27 mouse cellular contexts compared by ENCODE assay signal in genomic region chr2:145980881-145981280, GRCm38 (mm10). TPM values are rescaled to one million over a fixed set of nuclear protein-coding genes. Genes with fewer than 3 reads are reported as not detected.
DNase-seq lines count a peak whose midpoint lies in the region; ATAC-seq and TF ChIP-seq lines count a peak whose summit lies in the region.
"Had no signal": no experiment of that assay in that cellular context is flagged by ENCODE, and none has a peak within 500 bp of the region (broad histone marks: within the 10 kb centered on the region; RNA-seq: fewer than 3 reads in every experiment).

No protein-coding gene starts in this region.

- TF ChIP-seq CTCF in midbrain, postnatal 0 days (IDR thresholded peaks at IDR 0.05), result no peak

- H3K9me3 ChIP-seq in forebrain, embryonic 13.5 days (replicated peaks), result no peaks in the 10 kb centered on the region
- H3K9me3 ChIP-seq in forebrain, embryonic 15.5 days, result no peaks in the 10 kb centered on the region
- no peaks in the 10 kb centered on the region for H3K9me3 ChIP-seq in midbrain, embryonic 10.5 days (replicated peaks)
- H3K9me3 ChIP-seq in midbrain, postnatal 0 days (ENCODE audit: low read length), result no peaks in the 10 kb centered on the region
- no peaks in the 10 kb centered on the region for H3K9me3 ChIP-seq in midbrain, embryonic 12.5 days
- H3K9me3 ChIP-seq: heart, embryonic 10.5 days; kidney, embryonic 15.5 days; neural tube, embryonic 15.5 days had no signal

- H3K27me3 ChIP-seq in forebrain, embryonic 13.5 days, result 0 out of 2 replicates have a peak, but pooled peaks cover 2% of the 10 kb centered on the region
- H3K27me3 ChIP-seq in forebrain, embryonic 15.5 days, result no peaks in the 10 kb centered on the region
- H3K27me3 ChIP-seq in midbrain, embryonic 10.5 days (ENCODE audit: low read depth, poor library complexity, severe bottlenecking), result no peaks in the 10 kb centered on the region
- no peaks in the 10 kb centered on the region for H3K27me3 ChIP-seq in midbrain, postnatal 0 days (ENCODE audit: insufficient read depth, low read length)
- peaks cover 19% of the 10 kb centered on the region for H3K27me3 ChIP-seq in midbrain, embryonic 12.5 days
- H3K27me3 ChIP-seq: kidney, embryonic 15.5 days; neural tube, embryonic 15.5 days had no signal

- ATAC-seq in forebrain, embryonic 13.5 days, result no peak
- ATAC-seq in forebrain, embryonic 15.5 days (replicated peaks), result no peak
- ATAC-seq in midbrain, postnatal 0 days (ENCODE audit: low FRiP score), result no peak
- no peak for ATAC-seq in midbrain, embryonic 12.5 days (ENCODE audit: low FRiP score, low read depth)
- ATAC-seq: Patski had no signal

- no peaks in the 10 kb centered on the region for H3K36me3 ChIP-seq in forebrain, embryonic 13.5 days (ENCODE audit: poor library complexity, severe bottlenecking)
- no peaks in the 10 kb centered on the region for H3K36me3 ChIP-seq in forebrain, embryonic 15.5 days
- no peaks in the 10 kb centered on the region for H3K36me3 ChIP-seq in midbrain, embryonic 10.5 days
- H3K36me3 ChIP-seq in midbrain, postnatal 0 days (ENCODE audit: insufficient read depth, low read length), result no peaks in the 10 kb centered on the region
- H3K36me3 ChIP-seq in midbrain, embryonic 12.5 days, result no peaks in the 10 kb centered on the region
- H3K36me3 ChIP-seq: heart, embryonic 10.5 days; kidney, embryonic 15.5 days; neural tube, embryonic 15.5 days had no signal

- H3K27ac ChIP-seq in forebrain, embryonic 13.5 days, result peak overlapping the region; percentile 77; the same call in 1 of the 2 replicates
- no peak overlapping the region for H3K27ac ChIP-seq in forebrain, embryonic 15.5 days (replicated peaks)
- H3K27ac ChIP-seq in midbrain, embryonic 10.5 days (replicated peaks), result peak overlapping the region; percentile 42
- no peak overlapping the region for H3K27ac ChIP-seq in midbrain, postnatal 0 days (ENCODE audit: low read depth, low read length)
- H3K27ac ChIP-seq in midbrain, embryonic 12.5 days (replicated peaks), result peak overlapping the region; percentile 42
- H3K27ac ChIP-seq: heart, embryonic 10.5 days; kidney, embryonic 15.5 days; liver, embryonic 14.5 days; stomach, postnatal 0 days had no signal

- no peak overlapping the region for H3K4me3 ChIP-seq in forebrain, embryonic 13.5 days
- no peak overlapping the region for H3K4me3 ChIP-seq in forebrain, embryonic 15.5 days
- no peak overlapping the region for H3K4me3 ChIP-seq in midbrain, embryonic 10.5 days
- no peak overlapping the region for H3K4me3 ChIP-seq in midbrain, postnatal 0 days (ENCODE audit: low read depth, low read length)
- no peak overlapping the region for H3K4me3 ChIP-seq in midbrain, embryonic 12.5 days
- H3K4me3 ChIP-seq: heart, embryonic 10.5 days; kidney, embryonic 15.5 days; myocyte; neural tube, embryonic 15.5 days had no signal

- 73% methylated on average over 9 of the region's 9 CpGs for WGBS in forebrain, embryonic 13.5 days
- 79% methylated on average over 9 of the region's 9 CpGs for WGBS in forebrain, embryonic 15.5 days
- WGBS in midbrain, embryonic 10.5 days, result 74% methylated on average over 9 of the region's 9 CpGs
- 72% methylated on average over 9 of the region's 9 CpGs for WGBS in midbrain, postnatal 0 days
- 77% methylated on average over 9 of the region's 9 CpGs for WGBS in midbrain, embryonic 12.5 days

- no peak overlapping the region for H3K9ac ChIP-seq in forebrain, embryonic 13.5 days
- no peak overlapping the region for H3K9ac ChIP-seq in forebrain, embryonic 15.5 days (replicated peaks)
- H3K9ac ChIP-seq in midbrain, postnatal 0 days (replicated peaks; ENCODE audit: low read length, poor library complexity, severe bottlenecking), result no peak overlapping the region
- no peak overlapping the region for H3K9ac ChIP-seq in midbrain, embryonic 12.5 days (replicated peaks)
- H3K9ac ChIP-seq: kidney, embryonic 15.5 days; liver, embryonic 14.5 days; lung, embryonic 14.5 days; neural tube, embryonic 15.5 days had no signal

- peaks cover 38% of the 10 kb centered on the region for H3K4me1 ChIP-seq in forebrain, embryonic 13.5 days
- H3K4me1 ChIP-seq in forebrain, embryonic 15.5 days, result peaks cover 37% of the 10 kb centered on the region
- peaks cover 35% of the 10 kb centered on the region for H3K4me1 ChIP-seq in midbrain, embryonic 10.5 days
- 0 out of 2 replicates have a peak, but pooled peaks cover 7% of the 10 kb centered on the region for H3K4me1 ChIP-seq in midbrain, postnatal 0 days (ENCODE audit: insufficient read depth, low read length)
- H3K4me1 ChIP-seq in midbrain, embryonic 12.5 days, result peaks cover 33% of the 10 kb centered on the region
- H3K4me1 ChIP-seq: heart, embryonic 10.5 days; kidney, embryonic 15.5 days had no signal

- H3K4me2 ChIP-seq in forebrain, embryonic 13.5 days, result no peak overlapping the region
- no peak overlapping the region for H3K4me2 ChIP-seq in forebrain, embryonic 15.5 days (replicated peaks)
- no peak overlapping the region for H3K4me2 ChIP-seq in midbrain, postnatal 0 days (ENCODE audit: low read depth, low read length, poor library complexity, severe bottlenecking)
- H3K4me2 ChIP-seq in midbrain, embryonic 12.5 days (replicated peaks), result no peak overlapping the region
- H3K4me2 ChIP-seq: kidney, embryonic 15.5 days; lung, embryonic 14.5 days; neural tube, embryonic 15.5 days had no signal

- DNase-seq in midbrain, embryonic 10.5 days (ENCODE audit: low spot score), result no peak
- no peak for DNase-seq in midbrain, postnatal 0 days (ENCODE audit: low spot score)
- DNase-seq in MN1 (ENCODE audit: low spot score), result no peak
- no peak for DNase-seq in liver
- DNase-seq: adrenal gland, adult 2 months; cerebellum, adult 11-12 months; cerebellum, postnatal 25 days; kidney, adult 11 months; kidney, postnatal 36 days; layer of hippocampus, postnatal 36 days; lung, embryonic 14.5 days; lung, postnatal 36 days; right cerebral cortex, adult 18-20 months had no signal

RNA-seq across cellular contexts. Expression of gene Crnkl1, which starts 46.1 kb away (rescaled TPM):
- 35.0 and 35.5 TPM in 2 replicates for polyA plus RNA-seq in forebrain, embryonic 13.5 days (2015; fragmentation: Nextera tagmentation; extraction: Ambion mirVana)
- polyA plus RNA-seq in forebrain, embryonic 15.5 days (2015; fragmentation: Nextera tagmentation; extraction: Ambion mirVana), result 31.3 and 34.9 TPM in 2 replicates
- 34.7 and 38.7 TPM in 2 replicates for polyA plus RNA-seq in midbrain, embryonic 10.5 days (2016; fragmentation: Nextera tagmentation; extraction: Ambion mirVana)
- total RNA-seq in midbrain, postnatal 0 days (2014; rRNA removed), result 13.7 and 16.2 TPM in 2 replicates
- 13.2 and 15.5 TPM in 2 replicates for polyA plus RNA-seq in midbrain, postnatal 0 days (2015; fragmentation: Nextera tagmentation; extraction: Ambion mirVana)
- 40.9 and 41.0 TPM in 2 replicates for polyA plus RNA-seq in midbrain, embryonic 12.5 days (2016; fragmentation: Nextera tagmentation; extraction: Ambion mirVana)

RNA-seq across cellular contexts. Expression of gene Cfap61, which starts 46.3 kb away (rescaled TPM):
- polyA plus RNA-seq in forebrain, embryonic 13.5 days (2015; fragmentation: Nextera tagmentation; extraction: Ambion mirVana), result 2.0 and 2.3 TPM in 2 replicates
- 1.9 and 2.2 TPM in 2 replicates for polyA plus RNA-seq in forebrain, embryonic 15.5 days (2015; fragmentation: Nextera tagmentation; extraction: Ambion mirVana)
- polyA plus RNA-seq in midbrain, embryonic 10.5 days (2016; fragmentation: Nextera tagmentation; extraction: Ambion mirVana), result 0.75 and 0.78 TPM in 2 replicates
- total RNA-seq in midbrain, postnatal 0 days (2014; rRNA removed), result 2.5 and 4.9 TPM in 2 replicates
- polyA plus RNA-seq in midbrain, postnatal 0 days (2015; fragmentation: Nextera tagmentation; extraction: Ambion mirVana), result 2.7 and 3.7 TPM in 2 replicates
- 1.9 and 2.3 TPM in 2 replicates for polyA plus RNA-seq in midbrain, embryonic 12.5 days (2016; fragmentation: Nextera tagmentation; extraction: Ambion mirVana)
- total RNA-seq: gastrocnemius, adult 8-10 months; hematopoietic stem cell, adult 5-6 weeks; megakaryocyte-erythroid progenitor cell, adult 5-6 weeks had no signal
- polyA plus RNA-seq: liver, embryonic 14.5 days; lung, embryonic 14.5 days; urinary bladder, adult 2 months had no signal

Comparison
In these comparisons a context has a peak if more than half of its experiments do, and no peak if none do; other contexts are left out.
1. H3K27ac ChIP-seq: peak in forebrain, embryonic 13.5 days (single experiment), midbrain, embryonic 10.5 days (single experiment) and midbrain, embryonic 12.5 days (single experiment); none in forebrain, embryonic 15.5 days (single experiment) and midbrain, postnatal 0 days (single experiment).